Mouse (Mus musculus) CH12F3 (cell line): ENCODE results near the gene Chka.

ENCODE experiments used
- in situ Hi-C: fragments of 300-500 bp; cut with MboI; formaldehyde crosslinking; loops from 2 replicates; pipeline ENCODE4 v1.14.3; 2020; ENCODE audit warnings: low sequenced_read_pairs

The Chka gene

DNA sequence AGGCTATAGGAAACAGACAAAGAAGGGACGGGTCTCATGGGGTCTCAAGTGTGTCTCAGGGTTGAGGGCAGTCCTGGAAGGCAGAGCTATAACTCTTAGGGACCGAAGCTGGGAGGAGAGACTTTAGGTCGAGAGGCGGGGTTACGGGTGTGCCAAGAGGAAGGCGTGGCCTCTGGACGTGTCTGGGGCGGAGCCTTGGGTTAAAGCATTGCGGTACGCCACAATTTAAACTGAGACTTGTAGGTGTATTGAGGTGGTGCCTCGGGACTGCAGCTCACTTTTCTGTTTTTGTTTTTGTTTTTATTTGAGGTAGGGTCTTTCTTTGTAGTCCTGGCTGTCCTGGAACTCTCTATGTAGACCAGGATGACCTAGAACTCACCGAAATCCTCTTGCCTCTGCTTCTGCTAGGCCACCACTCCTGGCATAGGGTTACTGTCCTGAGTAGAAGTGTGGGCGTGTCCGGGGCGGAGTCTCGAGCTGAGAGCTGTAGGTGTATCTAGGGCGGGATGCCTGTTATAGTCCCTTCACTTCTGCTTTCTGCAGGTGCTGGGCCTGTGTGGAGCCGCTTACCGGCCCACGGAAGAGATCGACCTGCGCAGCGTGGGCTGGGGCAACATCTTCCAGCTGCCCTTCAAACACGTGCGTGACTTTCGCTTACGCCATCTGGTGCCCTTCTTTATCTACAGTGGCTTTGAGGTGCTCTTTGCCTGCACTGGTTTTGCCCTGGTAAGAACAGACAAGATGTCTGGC, 91.6 kb downstream of the Chka start:
- in situ Hi-C loops = no loop called here
